Mouse (Mus musculus) myocyte (in vitro differentiated cells): Measurements from ENCODE around the gene Mcpt2.
"Not testable (repeated sequence)": the region's sequence is repeated elsewhere in the genome, so short reads cannot be mapped to it uniquely, and the experiment has no call there.

Source experiments
- MAX ChIP-seq: IDR thresholded peaks from one replicate; pipeline ENCODE4 v1.6.1; 2011; ENCODE audit warnings: low read depth, mild to moderate bottlenecking, control low read depth
- POLR2AphosphoS2 ChIP-seq: IDR thresholded peaks from one replicate; pipeline ENCODE4 v1.6.1; 2011; ENCODE audit warnings: low read depth, control low read depth; ENCODE audit not compliant: insufficient read length

GRCm38 (mm10) chr14:56062213-56062612, 20.4 kb downstream of the Mcpt2 start, which contains the start of gene Mcpt4:
- TF ChIP-seq POLR2AphosphoS2, MAX: not testable (repeated sequence)
